Mouse (Mus musculus) bone marrow macrophage, adult 2 months (primary cell): Measurements from ENCODE around the gene Rbp3.

Source experiments
- CTCF ChIP-seq: IDR thresholded peaks from 2 replicates; pipeline ENCODE4 v1.5.1; 2012; ENCODE audit warnings: low read depth, mild to moderate bottlenecking, low read length, moderate library complexity
- POLR2A ChIP-seq: IDR thresholded peaks from 2 replicates; pipeline ENCODE4 v1.6.1; 2012; ENCODE audit warnings: mild to moderate bottlenecking, low read depth, low read length, borderline replicate concordance

DNA sequence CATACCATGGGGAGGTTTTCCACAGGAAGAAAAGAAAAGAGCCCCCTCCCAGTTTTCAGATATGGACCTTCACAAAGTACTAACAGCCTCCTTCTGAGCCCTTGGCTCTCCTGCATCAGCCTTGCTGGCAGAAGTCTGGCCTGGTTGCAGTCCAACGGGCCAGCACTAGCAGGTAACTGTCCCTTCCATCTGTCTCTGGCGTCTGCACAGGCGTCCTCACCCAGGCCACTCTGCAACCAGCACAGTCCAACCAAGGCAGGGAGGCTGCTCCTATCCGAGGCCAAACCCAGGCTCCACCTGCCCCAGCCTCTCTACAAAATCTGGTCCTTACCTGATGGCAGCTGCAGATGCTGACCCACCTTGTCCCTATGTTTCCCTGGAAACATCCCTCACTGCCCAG is 38.2 kb downstream of the Rbp3 start:
- no peak for TF ChIP-seq POLR2A
- TF ChIP-seq CTCF, result no peak
